Mouse (Mus musculus): ENCODE results near the gene Col1a1. TPM values are rescaled to one million over a fixed set of nuclear protein-coding genes. Genes with fewer than 3 reads are reported as not detected.

The Col1a1 gene
- total and polyA plus RNA-seq, 3 experiments = 0.11 to 0.13 TPM; not detected in 1

- H3K79me2 ChIP-seq (replicated peaks; ENCODE audit: control insufficient read depth, extremely low read depth, insufficient read depth, poor library complexity, severe bottlenecking) = no peaks in the 10 kb centered on the region
- dilution Hi-C loops (cut with MboI; ENCODE audit: extremely low pct_ligation_motif_present, extremely low pct_unique_long_range_greater_than_20kb, low sequenced_read_pairs) (no loop called here), in situ Hi-C loops (cut with MboI; ENCODE audit: low pct_ligation_motif_present, low pct_unique_long_range_greater_than_20kb, low sequenced_read_pairs) (loop anchor here (10.0 kb wide), 1 partner anchor 200 kb away; no protein-coding TSS in a partner anchor)
- no peak for DNase-seq (ENCODE audit: extremely low read depth)
- TF ChIP-seq POLR2AphosphoS2 (IDR thresholded peaks at IDR 0.05; ENCODE audit: low read depth, low read length) (no peak), MYC (IDR thresholded peaks at IDR 0.05; ENCODE audit: low read depth, low read length) (no peak), NELFE (IDR thresholded peaks at IDR 0.05; ENCODE audit: low read depth, low read length) (no peak), TBP (conservative IDR thresholded peaks at IDR 0.05; ENCODE audit: low read depth, low read length) (no peak), SMC3 (IDR thresholded peaks at IDR 0.05; ENCODE audit: low read depth, low read length) (no peak), PAX5 (IDR thresholded peaks at IDR 0.05; ENCODE audit: low read length) (no peak), ZNF384 (IDR thresholded peaks at IDR 0.05; ENCODE audit: low read depth, low read length) (no peak), EP300 (IDR thresholded peaks at IDR 0.05; ENCODE audit: low read length) (no peak), CHD2 (IDR thresholded peaks at IDR 0.05; ENCODE audit: low read length) (no peak), HCFC1 (IDR thresholded peaks at IDR 0.05; ENCODE audit: low read depth, low read length) (no peak), ZKSCAN1 (IDR thresholded peaks at IDR 0.05; ENCODE audit: borderline replicate concordance, low read depth, low read length) (no peak), RAD21 (IDR thresholded peaks at IDR 0.05; ENCODE audit: low read depth, low read length) (no peak), POLR2A (IDR thresholded peaks at IDR 0.05; ENCODE audit: low read depth, low read length) (no peak), ETS1 (conservative IDR thresholded peaks at IDR 0.05; ENCODE audit: low read depth, low read length) (no peak), MAZ (IDR thresholded peaks at IDR 0.05; ENCODE audit: low read depth, low read length) (no peak), ZC3H11A (IDR thresholded peaks at IDR 0.05; ENCODE audit: low read depth, low read length) (no peak), USF1 (IDR thresholded peaks at IDR 0.05; ENCODE audit: low read depth, low read length) (no peak), IRF4 (IDR thresholded peaks at IDR 0.05; ENCODE audit: low read depth, low read length) (no peak)
- H3K4me3 ChIP-seq (replicated peaks in 1 of 3; ENCODE audit: low read depth in 2 of 3, low read length in 2 of 3, poor library complexity in 1 of 3) = no peak overlapping the region
- no peak overlapping the region for H3K9ac ChIP-seq (ENCODE audit: insufficient read depth, low read depth)
- no peaks in the 10 kb centered on the region for H3K9me3 ChIP-seq (replicated peaks; ENCODE audit: low read length)
- no peak overlapping the region for H3K4me2 ChIP-seq (ENCODE audit: insufficient read depth, low read depth, poor library complexity, severe bottlenecking)
- H3K36me3 ChIP-seq (replicated peaks in 1 of 2; ENCODE audit: control insufficient read depth in 1 of 2, insufficient read depth in 1 of 2, low read length in 1 of 2) = no peaks in the 10 kb centered on the region
- peaks cover 94% of the 10 kb centered on the region for H3K27me3 ChIP-seq (replicated peaks)
- no peak overlapping the region for H3K27ac ChIP-seq (ENCODE audit: insufficient read depth, low read depth)
- H3K4me1 ChIP-seq (ENCODE audit: control insufficient read depth in 1 of 2, insufficient read depth in 2 of 2) = peaks cover 4 to 17% of the 10 kb centered on the region in 2 experiments; a peak in 3 of 4 replicates
Observed at GRCm38 (mm10) chr11:94934526-94934925, 1.5 kb upstream of the Col1a1 start.

GRCm38 (mm10) chr11:94936851-94937295 lies 849 bp downstream of the Col1a1 start:
- no peaks in the 10 kb centered on the region for H3K79me2 ChIP-seq (replicated peaks; ENCODE audit: control insufficient read depth, extremely low read depth, insufficient read depth, poor library complexity, severe bottlenecking)
- no peaks in the 10 kb centered on the region for H3K36me3 ChIP-seq (replicated peaks in 1 of 2; ENCODE audit: control insufficient read depth in 1 of 2, insufficient read depth in 1 of 2, low read length in 1 of 2)
- no peak overlapping the region for H3K4me3 ChIP-seq (replicated peaks in 1 of 3; ENCODE audit: low read depth in 2 of 3, low read length in 2 of 3, poor library complexity in 1 of 3)
- H3K9me3 ChIP-seq (replicated peaks; ENCODE audit: low read length) = no peaks in the 10 kb centered on the region
- no peak overlapping the region; the same call in 1 of the 2 replicates for H3K9ac ChIP-seq (ENCODE audit: insufficient read depth, low read depth)
- peaks cover 13 to 26% of the 10 kb centered on the region in 2 experiments for H3K4me1 ChIP-seq (ENCODE audit: control insufficient read depth in 1 of 2, insufficient read depth in 2 of 2)
- in situ Hi-C loops (cut with MboI; ENCODE audit: low pct_ligation_motif_present, low pct_unique_long_range_greater_than_20kb, low sequenced_read_pairs) (loop anchor here (5.0 to 10.0 kb wide), 3 partner anchors 35 to 202 kb away; no protein-coding TSS in a partner anchor), dilution Hi-C loops (cut with MboI; ENCODE audit: extremely low pct_ligation_motif_present, extremely low pct_unique_long_range_greater_than_20kb, low sequenced_read_pairs) (no loop called here)
- peak; percentile 42; the same call in 1 of the 2 replicates for TF ChIP-seq MEF2A (IDR thresholded peaks at IDR 0.05; ENCODE audit: borderline replicate concordance, low read depth, low read length)
- TF ChIP-seq RAD21 (IDR thresholded peaks at IDR 0.05; ENCODE audit: low read depth, low read length) = peak; percentile 96
- peak; percentile 28; the same call in 1 of the 2 replicates for TF ChIP-seq ZC3H11A (IDR thresholded peaks at IDR 0.05; ENCODE audit: low read depth, low read length)
- peak; percentile 82; the same call in 1 of the 2 replicates for TF ChIP-seq NELFE (IDR thresholded peaks at IDR 0.05; ENCODE audit: low read depth, low read length)
- no peak for TF ChIP-seq MAZ (IDR thresholded peaks at IDR 0.05; ENCODE audit: low read depth, low read length)
- 0 out of 2 replicates have a peak, but pooled peaks have one; percentile 15 for TF ChIP-seq IRF4 (IDR thresholded peaks at IDR 0.05; ENCODE audit: low read depth, low read length)
- TF ChIP-seq JUND (conservative IDR thresholded peaks at IDR 0.05; ENCODE audit: low read depth, low read length) = 0 out of 2 replicates have a peak, but pooled peaks have one; percentile 36
- no peak for TF ChIP-seq POLR2AphosphoS2 (IDR thresholded peaks at IDR 0.05; ENCODE audit: low read depth, low read length)
- TF ChIP-seq TBP (conservative IDR thresholded peaks at IDR 0.05; ENCODE audit: low read depth, low read length) = no peak
- TF ChIP-seq CHD1 (IDR thresholded peaks at IDR 0.05; ENCODE audit: low read depth, low read length) = no peak
- TF ChIP-seq SMC3 (IDR thresholded peaks at IDR 0.05; ENCODE audit: low read depth, low read length) = peak; percentile 85
- peak; percentile 94 to 98 for TF ChIP-seq CTCF (conservative IDR thresholded peaks at IDR 0.05 in 1 of 2, IDR thresholded peaks at IDR 0.05 in 1 of 2; ENCODE audit: low read depth in 2 of 2, low read length in 2 of 2)
- peaks cover 95% of the 10 kb centered on the region for H3K27me3 ChIP-seq (replicated peaks)
- peak; percentile 90 for DNase-seq (ENCODE audit: extremely low read depth)
- H3K4me2 ChIP-seq (ENCODE audit: insufficient read depth, low read depth, poor library complexity, severe bottlenecking) = peak overlapping the region; percentile 96
- H3K27ac ChIP-seq (ENCODE audit: insufficient read depth, low read depth) = no peak overlapping the region
